Mouse (Mus musculus) cerebellum, adult 2 months (tissue): ENCODE measurements around the gene Ncapd2.

Source experiments
- CTCF ChIP-seq: fragments of 200-500 bp; IDR thresholded peaks from 2 replicates; pipeline ENCODE4 v1.5.1; 2011; ENCODE audit warnings: low read depth, mild to moderate bottlenecking, control low read depth, low read length, moderate library complexity, borderline replicate concordance; ENCODE audit not compliant: insufficient read depth
- POLR2A ChIP-seq: fragments of 200-500 bp; IDR thresholded peaks from 2 replicates; pipeline ENCODE4 v1.6.1; 2011; ENCODE audit warnings: low read length, control low read depth, borderline replicate concordance; ENCODE audit not compliant: insufficient read depth

DNA sequence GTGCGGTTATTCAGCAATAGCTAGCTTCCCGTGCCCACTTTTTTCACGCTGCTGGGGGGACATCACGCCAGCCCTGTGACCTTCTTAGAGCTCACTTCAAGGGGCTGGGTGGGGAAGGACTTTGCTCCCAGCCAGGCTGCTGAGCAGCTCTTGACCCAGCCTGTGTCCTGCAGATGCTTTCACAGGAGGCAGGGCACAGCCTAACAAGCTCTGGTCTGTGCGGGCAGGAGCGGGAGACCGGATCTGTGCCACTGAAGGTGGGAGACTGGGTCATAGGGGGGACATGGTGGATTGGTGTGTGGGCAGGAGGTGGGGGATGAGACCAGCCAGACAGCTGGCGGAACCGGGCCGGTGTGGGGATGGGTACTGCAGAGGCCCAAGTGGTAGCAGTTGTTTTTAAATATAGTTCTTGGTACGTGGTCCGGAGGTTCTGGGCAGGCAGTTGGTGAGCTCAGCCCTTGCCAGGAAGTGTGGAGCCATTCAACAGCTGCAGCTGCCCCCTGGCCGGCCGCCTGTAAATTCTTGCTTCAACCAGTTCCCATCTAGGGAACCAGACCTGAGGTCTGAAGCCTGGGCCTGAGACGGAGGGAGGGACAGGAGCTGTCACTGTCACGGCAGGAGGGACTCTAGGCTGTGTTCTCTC, 42.5 kb downstream of the Ncapd2 start:
- TF ChIP-seq POLR2A (no peak), CTCF (no peak)
